ENCODE assay signal across 10 mouse cellular contexts in the genomic region with DNA sequence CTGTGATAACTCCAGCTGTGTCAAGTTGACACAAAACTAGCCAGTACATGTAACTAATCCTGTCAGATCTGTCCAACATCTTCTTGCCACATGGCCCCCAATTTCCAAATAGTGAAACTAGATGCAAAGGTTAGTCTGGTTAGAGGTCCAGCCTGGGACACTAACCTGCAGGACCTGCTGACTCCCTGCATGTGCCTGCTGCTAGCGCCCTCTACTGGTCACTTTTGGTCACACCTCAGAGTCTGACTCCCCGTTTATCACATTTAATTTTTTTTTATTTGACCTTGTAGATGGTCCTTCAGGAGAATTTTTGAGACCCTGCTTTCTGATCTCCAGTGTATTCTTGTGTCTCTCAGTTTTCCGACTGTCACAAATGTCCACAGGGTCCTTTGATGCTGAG. TPM values are rescaled to one million over a fixed set of nuclear protein-coding genes. Genes with fewer than 3 reads are reported as not detected.
DNase-seq lines count a peak whose midpoint lies in the region; ATAC-seq and TF ChIP-seq lines count a peak whose summit lies in the region.
"Had no signal": no experiment of that assay in that cellular context is flagged by ENCODE, and none has a peak within 500 bp of the region (broad histone marks: within the 10 kb centered on the region; RNA-seq: fewer than 3 reads in every experiment).

No protein-coding gene starts in this region.

- H3K27ac ChIP-seq in midbrain, embryonic 11.5 days (ENCODE audit: low read depth, low read length) = no peak overlapping the region
- H3K27ac ChIP-seq in midbrain, embryonic 13.5 days = no peak overlapping the region
- H3K27ac ChIP-seq in liver, embryonic 14.5 days = no peak overlapping the region

- no peaks in the 10 kb centered on the region for H3K9me3 ChIP-seq in midbrain, embryonic 11.5 days (ENCODE audit: control insufficient read depth, low read length)
- no peaks in the 10 kb centered on the region for H3K9me3 ChIP-seq in midbrain, embryonic 13.5 days
- H3K9me3 ChIP-seq in liver, embryonic 14.5 days (ENCODE audit: control insufficient read depth, low read length) = no peaks in the 10 kb centered on the region

- TF ChIP-seq EP300 in liver, embryonic 14.5 days (IDR thresholded peaks at IDR 0.05; ENCODE audit: low read depth) = no peak

- TF ChIP-seq CTCF in liver, embryonic 14.5 days (IDR thresholded peaks at IDR 0.05; ENCODE audit: low read depth) = peak; percentile 94

- H3K4me1 ChIP-seq in midbrain, embryonic 11.5 days (ENCODE audit: control insufficient read depth, insufficient read depth, low read length) = no peaks in the 10 kb centered on the region
- H3K4me1 ChIP-seq in midbrain, embryonic 13.5 days (replicated peaks) = no peaks in the 10 kb centered on the region
- H3K4me1 ChIP-seq in liver, embryonic 14.5 days (replicated peaks; ENCODE audit: control insufficient read depth in 2 of 2, insufficient read depth in 2 of 2, low read length in 1 of 2) = 0 out of 4 replicates have a peak, but pooled peaks cover 0 to 3% of the 10 kb centered on the region in 2 experiments

- no peak for ATAC-seq in midbrain, embryonic 11.5 days (ENCODE audit: low FRiP score)
- no peak for ATAC-seq in midbrain, embryonic 13.5 days
- ATAC-seq in liver, embryonic 14.5 days (ENCODE audit: insufficient read depth) = no peak

- H3K9ac ChIP-seq in midbrain, embryonic 11.5 days (ENCODE audit: low read length) = no peak overlapping the region
- H3K9ac ChIP-seq in midbrain, embryonic 13.5 days (replicated peaks) = no peak overlapping the region
- no peak overlapping the region for H3K9ac ChIP-seq in liver, embryonic 14.5 days (replicated peaks)

- no peak overlapping the region for H3K4me3 ChIP-seq in midbrain, embryonic 11.5 days (ENCODE audit: low read depth, low read length)
- no peak overlapping the region for H3K4me3 ChIP-seq in midbrain, embryonic 13.5 days (replicated peaks)
- H3K4me3 ChIP-seq in liver, embryonic 14.5 days (ENCODE audit: insufficient read depth in 1 of 2, low read depth in 2 of 2, low read length in 2 of 2) = no peak overlapping the region

- H3K4me2 ChIP-seq in midbrain, embryonic 11.5 days = no peak overlapping the region
- H3K4me2 ChIP-seq in midbrain, embryonic 13.5 days (replicated peaks) = no peak overlapping the region
- H3K4me2 ChIP-seq in liver, embryonic 14.5 days (ENCODE audit: low read depth) = no peak overlapping the region

- no peaks in the 10 kb centered on the region for H3K27me3 ChIP-seq in midbrain, embryonic 11.5 days (ENCODE audit: control insufficient read depth, insufficient read depth, low read length)
- H3K27me3 ChIP-seq in midbrain, embryonic 13.5 days = no peaks in the 10 kb centered on the region
- no peaks in the 10 kb centered on the region for H3K27me3 ChIP-seq in liver, embryonic 14.5 days (ENCODE audit: control insufficient read depth, insufficient read depth, low read length)

- 20% methylated on average over 3 of the region's 3 CpGs for WGBS in midbrain, embryonic 11.5 days
- WGBS in midbrain, embryonic 13.5 days = 13% methylated on average over 3 of the region's 3 CpGs
- WGBS in liver, embryonic 14.5 days (ENCODE audit: insufficient replicate concordance) = 8% methylated on average over 3 of the region's 3 CpGs

- DNase-seq in adrenal gland, adult (ENCODE audit: inconsistent age in 2 of 2, low spot score in 1 of 2) = peak; percentile 62 to 90
- DNase-seq in adrenal gland, adult 8-10 months = no peak
- DNase-seq in midbrain, embryonic 11.5 days (ENCODE audit: low spot score, missing footprints) = peak; percentile 88
- DNase-seq in c-Kit-positive CD71-negative TER-119-negative erythroid progenitor cells, embryonic 14.5 days (ENCODE audit: low read depth) = peak; percentile 64
- DNase-seq in gastrocnemius, postnatal 10 days = peak; percentile 66
- DNase-seq in liver, embryonic 14.5 days (ENCODE audit: low read depth in 3 of 3, low spot score in 3 of 3) = peak in 2 of 3 experiments; percentile 42 to 43
- DNase-seq in spleen, adult 12 weeks (ENCODE audit: low spot score) = peak; percentile 51

- no peaks in the 10 kb centered on the region for H3K36me3 ChIP-seq in midbrain, embryonic 11.5 days (ENCODE audit: control insufficient read depth, insufficient read depth, low read length)
- H3K36me3 ChIP-seq in midbrain, embryonic 13.5 days = no peaks in the 10 kb centered on the region
- H3K36me3 ChIP-seq in liver, embryonic 14.5 days (replicated peaks; ENCODE audit: control insufficient read depth, insufficient read depth, low read depth) = no peaks in the 10 kb centered on the region

RNA-seq across cellular contexts. Expression of a gene that starts 15.7 kb away (rescaled TPM):
- 10 to 100 TPM; 29.0 to 38.7 (median 36.0) TPM for total RNA-seq in adrenal gland, adult 8-10 months (2022)
- polyA plus RNA-seq in midbrain, embryonic 11.5 days (2014; fragmentation: Nextera tagmentation; extraction: Ambion mirVana) = 26.3 and 29.0 TPM in 2 replicates
- 74.6 and 90.0 TPM in 2 replicates for polyA plus RNA-seq in midbrain, embryonic 13.5 days (2015; fragmentation: Nextera tagmentation; extraction: Ambion mirVana)
- 10 to 100 TPM; 15.5 to 23.1 TPM for total RNA-seq in gastrocnemius, postnatal 10 days (2021)
- polyA plus RNA-seq in liver, embryonic 14.5 days (2012; rRNA removed) = 12.0 and 13.7 TPM in 2 replicates
- 3.7 and 4.8 TPM in 2 replicates for polyA plus RNA-seq in liver, embryonic 14.5 days (2014; fragmentation: Nextera tagmentation; extraction: Ambion mirVana)

RNA-seq across cellular contexts. Expression of a gene that starts 31.0 kb away (rescaled TPM):
- under 1 TPM in 2 of 4 experiments, not detected in 2; 0.20 to 0.24 TPM for total RNA-seq in adrenal gland, adult 8-10 months (2022)
- not detected in 2 replicates for polyA plus RNA-seq in midbrain, embryonic 11.5 days (2014; fragmentation: Nextera tagmentation; extraction: Ambion mirVana)
- not detected in 2 replicates for polyA plus RNA-seq in midbrain, embryonic 13.5 days (2015; fragmentation: Nextera tagmentation; extraction: Ambion mirVana)
- total RNA-seq in gastrocnemius, postnatal 10 days (2021) = not detected
- not detected in 2 replicates for polyA plus RNA-seq in liver, embryonic 14.5 days (2012; rRNA removed)
- polyA plus RNA-seq in liver, embryonic 14.5 days (2014; fragmentation: Nextera tagmentation; extraction: Ambion mirVana) = not detected in 2 replicates
- total RNA-seq: layer of hippocampus, postnatal 36 days had no signal

RNA-seq across cellular contexts. Expression of a gene that starts 39.2 kb away (rescaled TPM):
- 100 to 1,000 TPM; 112 to 127 (median 116) TPM for total RNA-seq in adrenal gland, adult 8-10 months (2022)
- 131 and 137 TPM in 2 replicates for polyA plus RNA-seq in midbrain, embryonic 11.5 days (2014; fragmentation: Nextera tagmentation; extraction: Ambion mirVana)
- 168 and 174 TPM in 2 replicates for polyA plus RNA-seq in midbrain, embryonic 13.5 days (2015; fragmentation: Nextera tagmentation; extraction: Ambion mirVana)
- total RNA-seq in gastrocnemius, postnatal 10 days (2021) = 10 to 100 TPM; 32.7 to 34.9 TPM
- 63.9 and 71.2 TPM in 2 replicates for polyA plus RNA-seq in liver, embryonic 14.5 days (2012; rRNA removed)
- polyA plus RNA-seq in liver, embryonic 14.5 days (2014; fragmentation: Nextera tagmentation; extraction: Ambion mirVana) = 79.3 and 81.0 TPM in 2 replicates

RNA-seq across cellular contexts. Expression of a gene that starts 46.2 kb away (rescaled TPM):
- 10 to 100 TPM; 69.8 to 87.3 (median 77.2) TPM for total RNA-seq in adrenal gland, adult 8-10 months (2022)
- 34.1 and 36.4 TPM in 2 replicates for polyA plus RNA-seq in midbrain, embryonic 11.5 days (2014; fragmentation: Nextera tagmentation; extraction: Ambion mirVana)
- polyA plus RNA-seq in midbrain, embryonic 13.5 days (2015; fragmentation: Nextera tagmentation; extraction: Ambion mirVana) = 40.2 and 45.5 TPM in 2 replicates
- total RNA-seq in gastrocnemius, postnatal 10 days (2021) = 10 to 100 TPM; 29.5 to 33.5 TPM
- polyA plus RNA-seq in liver, embryonic 14.5 days (2012; rRNA removed) = 12.0 and 12.1 TPM in 2 replicates
- polyA plus RNA-seq in liver, embryonic 14.5 days (2014; fragmentation: Nextera tagmentation; extraction: Ambion mirVana) = 15.4 and 19.4 TPM in 2 replicates

RNA-seq across cellular contexts. Expression of a gene that starts 48.9 kb away (rescaled TPM):
- 1 to 10 TPM in 2 of 4 experiments, not detected in 2; 2.1 to 2.8 TPM for total RNA-seq in adrenal gland, adult 8-10 months (2022)
- 0.97 TPM in 1 of 2 replicates, not detected in the other for polyA plus RNA-seq in midbrain, embryonic 11.5 days (2014; fragmentation: Nextera tagmentation; extraction: Ambion mirVana)
- polyA plus RNA-seq in midbrain, embryonic 13.5 days (2015; fragmentation: Nextera tagmentation; extraction: Ambion mirVana) = 0.64 TPM in 1 of 2 replicates, not detected in the other
- not detected for total RNA-seq in gastrocnemius, postnatal 10 days (2021)
- not detected in 2 replicates for polyA plus RNA-seq in liver, embryonic 14.5 days (2012; rRNA removed)
- polyA plus RNA-seq in liver, embryonic 14.5 days (2014; fragmentation: Nextera tagmentation; extraction: Ambion mirVana) = not detected in 2 replicates
- total RNA-seq: layer of hippocampus, postnatal 36 days had no signal
- polyA plus RNA-seq: stomach, embryonic 16.5 days had no signal
